Mouse (Mus musculus) heart, adult 2 months (tissue): ENCODE measurements around the gene Gm42688. TPM values are rescaled to one million over a fixed set of nuclear protein-coding genes. Genes with fewer than 3 reads are reported as not detected.
A peak's percentile ranks its signal among the peaks of the same experiment; 100 is the strongest.

Source experiments
- DNase-seq, 2 experiments: peaks; one replicate each; pipeline ENCODE4 v3.0.0; 2021
- H3K27ac ChIP-seq: fragments of 200-600 bp; 2 replicates; pipeline ENCODE4 v1.8.1; 2022
- H3K27me3 ChIP-seq: fragments of 200-500 bp; 2 replicates; pipeline ENCODE4 v1.6.1; 2012; ENCODE audit warnings: mild to moderate bottlenecking, low read length, inconsistent platforms, mixed read lengths; ENCODE audit not compliant: control insufficient read depth, insufficient read depth
- H3K36me3 ChIP-seq: fragments of 200-500 bp; 2 replicates; pipeline ENCODE4 v1.6.1; 2012; ENCODE audit warnings: low read length, inconsistent platforms; ENCODE audit not compliant: control insufficient read depth, insufficient read depth
- H3K4me1 ChIP-seq: fragments of 200-500 bp; 2 replicates; pipeline ENCODE4 v1.6.1; 2011; ENCODE audit warnings: low read length; ENCODE audit not compliant: control insufficient read depth, insufficient read depth
- H3K4me3 ChIP-seq: fragments of 200-600 bp; 2 replicates; pipeline ENCODE4 v1.8.1; 2022
- H3K79me2 ChIP-seq: fragments of 200-500 bp; replicated peaks from 2 replicates; pipeline ENCODE4 v1.6.1; 2012; ENCODE audit warnings: mild to moderate bottlenecking, inconsistent platforms, low read length, moderate library complexity, mixed read lengths; ENCODE audit not compliant: control insufficient read depth, insufficient read depth
- H3K9ac ChIP-seq: fragments of 200-500 bp; 2 replicates; pipeline ENCODE4 v1.6.1; 2012; ENCODE audit warnings: low read depth, mild to moderate bottlenecking, control low read depth, inconsistent platforms, low read length, mixed read lengths
- CTCF ChIP-seq: fragments of 200-600 bp; IDR thresholded peaks from 2 replicates; pipeline ENCODE4 v1.8.1; 2022; ENCODE audit warnings: antibody characterized with exemption, mild to moderate bottlenecking, moderate library complexity
- EP300 ChIP-seq: fragments of 200-500 bp; IDR thresholded peaks from 2 replicates; pipeline ENCODE4 v1.6.1; 2011; ENCODE audit warnings: low read depth, low read length, control low read depth; ENCODE audit not compliant: insufficient read depth
- POLR2A ChIP-seq: fragments of 200-500 bp; IDR thresholded peaks from 2 replicates; pipeline ENCODE4 v1.6.1; 2011; ENCODE audit warnings: mild to moderate bottlenecking, low read depth, low read length, control low read depth; ENCODE audit not compliant: insufficient read depth
- WGBS: fragments of 180-500 bp; shearing (Covaris S2); methylation state at CpG from one replicate; pipeline ENCODE4 v1.1.7; 2018; 5-methylcytosine and 5-hydroxymethylcytosine counted together
- intact Hi-C: fragments of 180-260 bp; cut with DNase I; formaldehyde crosslinking; loops from one replicate; pipeline ENCODE4 v1.15.1; 2025
- polyA plus RNA-seq: library from polyadenylated mRNA; depleted of rRNA; stranded (reverse); fragments of >200 nt; gene quantifications from 2 replicates; pipeline ENCODE4 v1.2.3, GENCODE M21; 2012
- total RNA-seq, 2 experiments: library from RNA; stranded (reverse); gene quantifications; 2 replicates each; pipeline ENCODE4 v1.2.3; 2021

Gene Gm42688
- total and polyA plus RNA-seq, 3 experiments: 0.80 to 1.6 (median 0.94) TPM

DNA sequence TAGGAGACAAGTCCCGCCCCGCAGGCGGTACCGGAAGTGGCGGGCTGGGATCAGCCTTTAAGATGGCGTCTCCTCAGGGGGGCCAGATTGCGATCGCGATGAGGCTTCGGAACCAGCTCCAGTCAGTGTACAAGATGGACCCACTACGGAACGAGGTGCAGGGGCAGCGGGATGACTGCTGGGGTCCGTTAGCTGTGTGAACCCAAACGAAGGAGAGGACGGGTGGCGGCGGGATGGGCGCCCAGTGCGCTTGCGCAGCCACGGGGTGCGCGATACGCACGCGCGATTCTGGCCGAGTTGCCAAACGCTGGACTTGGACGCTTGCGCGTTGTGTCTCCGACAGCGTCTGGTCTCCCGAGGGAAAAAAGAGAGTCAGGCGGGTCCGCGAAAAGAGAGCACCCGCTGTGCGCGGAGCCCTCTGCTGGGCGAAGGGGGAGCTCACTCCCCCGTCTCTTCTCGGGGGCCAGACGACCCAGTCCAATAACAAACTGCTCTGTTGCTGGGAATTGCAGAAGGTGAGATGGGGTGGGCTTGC lies 23.0 kb upstream of the Gm42688 start:
- under 1% methylated on average over 46 of the region's 46 CpGs for WGBS
- intact Hi-C loops: loop anchor here (1.0 kb wide), 1 partner anchor 82 kb away; no protein-coding TSS in a partner anchor

DNA sequence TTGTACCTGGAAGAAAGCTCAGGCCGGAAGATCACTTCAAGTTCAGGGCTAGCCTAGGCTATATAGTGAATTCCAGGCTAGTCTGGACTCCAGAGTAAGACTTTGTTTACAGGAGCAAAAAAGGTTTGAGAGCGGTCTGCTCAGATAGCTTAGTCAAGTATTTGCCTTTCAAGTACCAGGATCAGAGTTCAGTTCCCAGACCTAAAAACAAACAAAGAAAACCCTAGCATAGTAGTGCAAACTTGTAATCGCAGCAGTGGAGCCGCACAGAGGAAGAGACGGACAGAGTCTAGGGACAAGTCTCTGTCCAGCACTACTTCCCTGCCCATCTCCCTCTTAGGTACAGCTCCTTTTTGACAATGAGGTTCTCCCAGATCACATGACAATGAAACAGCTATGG lies 21.2 kb upstream of the Gm42688 start:
- H3K4me1 ChIP-seq: peaks cover 4% of the 10 kb centered on the region
- intact Hi-C loops: no loop called here
- H3K4me3 ChIP-seq: no peak overlapping the region
- no peaks in the 10 kb centered on the region for H3K79me2 ChIP-seq
- no peaks in the 10 kb centered on the region for H3K36me3 ChIP-seq
- WGBS: 96% methylated on average over 5 of the region's 5 CpGs
- TF ChIP-seq CTCF (no peak), EP300 (no peak), POLR2A (no peak)
- H3K27me3 ChIP-seq: no peaks in the 10 kb centered on the region; the same call in 1 of the 2 replicates
- no peak overlapping the region for H3K27ac ChIP-seq
- no peak for DNase-seq
- H3K9ac ChIP-seq: no peak overlapping the region

More for the DNA sequence above, 23.0 kb upstream of the Gm42688 start:
- Histone ChIP-seq H3K4me3 (peak overlapping the region; percentile 98), H3K27me3 (no peaks in the 10 kb centered on the region; the same call in 1 of the 2 replicates), H3K9ac (peak overlapping the region; percentile 91), H3K4me1 (peaks cover 4% of the 10 kb centered on the region), H3K27ac (peak overlapping the region; percentile 99), H3K36me3 (no peaks in the 10 kb centered on the region), H3K79me2 (no peaks in the 10 kb centered on the region)
- peak; percentile 99 to 100 for DNase-seq
- TF ChIP-seq EP300 (peak; percentile 49; the same call in 1 of the 2 replicates), CTCF (peak; percentile 85), POLR2A (peak; percentile 52)

DNA sequence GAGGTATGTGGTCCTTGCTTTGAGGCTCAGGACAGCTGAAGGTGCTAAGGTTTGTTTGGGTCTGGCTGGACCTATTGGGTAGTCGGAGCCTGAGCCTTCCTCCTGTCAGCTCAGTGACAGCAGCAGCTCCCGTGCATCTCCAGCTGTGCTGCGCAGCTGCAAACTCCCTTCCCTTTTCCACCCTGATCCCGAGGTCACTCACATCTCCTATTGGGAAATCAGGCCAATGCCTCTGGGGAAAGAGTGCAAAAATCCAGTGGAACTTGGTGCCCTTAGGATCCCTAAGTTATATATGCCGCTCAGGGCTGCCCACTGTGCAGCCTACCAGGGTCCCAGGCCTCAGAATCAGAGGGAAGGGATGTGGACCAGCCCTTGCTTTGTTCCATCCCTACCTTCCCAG lies 17.9 kb upstream of the Gm42688 start:
- intact Hi-C loops: no loop called here
- H3K27me3 ChIP-seq: no peaks in the 10 kb centered on the region
- H3K27ac ChIP-seq: no peak overlapping the region
- TF ChIP-seq POLR2A: no peak
- TF ChIP-seq CTCF: no peak
- TF ChIP-seq EP300: no peak
- no peaks in the 10 kb centered on the region for H3K36me3 ChIP-seq
- H3K79me2 ChIP-seq: no peaks in the 10 kb centered on the region
- H3K9ac ChIP-seq: no peak overlapping the region
- 31% methylated on average over 5 of the region's 5 CpGs for WGBS
- DNase-seq: no peak
- peaks cover 4% of the 10 kb centered on the region for H3K4me1 ChIP-seq
- H3K4me3 ChIP-seq: no peak overlapping the region

DNA sequence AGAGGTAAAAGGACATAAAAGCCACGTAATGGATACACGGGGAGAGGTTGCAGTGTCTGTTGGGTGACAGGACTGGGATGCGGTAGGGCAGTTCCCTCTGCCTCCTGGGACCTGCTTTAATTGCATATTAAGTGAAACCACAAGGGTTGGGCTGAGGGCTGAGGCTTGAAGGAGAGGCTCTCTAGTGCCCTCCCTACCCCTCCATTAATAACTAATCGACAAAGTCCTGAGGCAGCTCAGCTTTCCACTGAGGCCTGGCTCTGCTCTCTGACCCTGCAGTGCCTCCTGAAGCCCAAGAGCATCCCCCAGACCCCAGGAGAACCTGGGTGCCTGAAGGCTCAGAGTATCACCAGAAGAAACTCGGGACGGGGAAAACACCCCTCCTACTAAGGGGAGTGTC lies 16.9 kb upstream of the Gm42688 start:
- H3K36me3 ChIP-seq: no peaks in the 10 kb centered on the region
- no peaks in the 10 kb centered on the region for H3K27me3 ChIP-seq
- no peak overlapping the region for H3K4me3 ChIP-seq
- TF ChIP-seq POLR2A (no peak), CTCF (no peak), EP300 (no peak)
- H3K27ac ChIP-seq: no peak overlapping the region
- no peak overlapping the region for H3K9ac ChIP-seq
- WGBS: 23% methylated on average over 6 of the region's 6 CpGs
- intact Hi-C loops: no loop called here
- H3K79me2 ChIP-seq: no peaks in the 10 kb centered on the region
- no peaks in the 10 kb centered on the region for H3K4me1 ChIP-seq
- DNase-seq: no peak

DNA sequence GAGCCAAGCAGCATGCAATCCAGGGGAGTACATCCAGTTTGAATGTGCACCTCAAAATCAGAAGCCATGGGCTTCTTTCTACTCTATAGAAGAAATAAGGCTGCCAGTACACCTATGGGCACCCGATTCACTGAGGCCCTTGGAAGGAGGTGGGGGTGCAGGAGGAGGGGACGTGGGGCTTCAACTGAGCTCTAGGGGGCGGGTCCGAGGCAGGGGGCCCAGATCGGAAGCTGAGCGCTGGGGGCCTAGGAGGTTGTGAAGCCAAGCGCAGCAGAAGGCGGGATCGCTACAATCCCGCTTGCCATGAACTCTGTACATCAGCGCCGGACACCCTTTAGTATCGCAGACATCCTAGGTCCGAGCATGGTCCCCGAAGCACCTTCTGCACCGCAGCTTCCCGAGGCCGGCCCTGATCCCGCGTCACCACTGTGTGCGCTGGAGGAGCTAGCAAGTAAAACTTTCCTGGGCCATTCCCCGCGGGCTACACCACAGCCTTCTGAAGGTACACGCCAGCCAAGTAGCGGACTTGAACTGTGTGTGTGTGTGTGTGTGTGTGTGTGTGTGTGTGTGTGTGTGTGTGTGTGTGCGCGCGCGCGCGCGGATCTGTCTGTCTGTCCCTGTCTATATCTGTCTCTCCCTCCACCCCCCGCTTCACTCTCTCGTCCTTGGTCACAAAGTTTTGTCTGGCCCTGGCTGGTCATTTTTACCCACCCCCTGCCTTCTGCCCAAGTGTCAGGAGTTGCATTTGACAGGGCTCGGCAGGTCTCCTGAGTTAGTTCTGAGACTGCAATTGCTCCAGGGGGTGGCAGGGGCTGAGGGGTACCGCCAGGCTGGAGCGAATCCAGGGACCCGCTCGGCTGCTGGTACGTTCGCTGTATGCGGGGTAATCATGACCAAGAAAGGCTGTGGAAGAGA lies 15.0 kb upstream of the Gm42688 start, which contains the start of gene Lbx2:
Gene Lbx2 (plus strand): TSS at position 247 of the 915 bp plus-strand sequence.
- Histone ChIP-seq H3K4me3 (peak within 1 kb of the TSS; percentile 64), H3K9ac (peak within 1 kb of the TSS; percentile 73), H3K36me3 (no peaks in the 10 kb centered on the region), H3K27me3 (no peaks in the 10 kb centered on the region), H3K4me1 (no peaks in the 10 kb centered on the region), H3K79me2 (no peaks in the 10 kb centered on the region), H3K27ac (peak within 1 kb of the TSS; percentile 76)
- intact Hi-C loops: no loop called here
- 14% methylated on average over 42 of the region's 42 CpGs for WGBS
- peak in 1 of 2 experiments; percentile 41 for DNase-seq
- TF ChIP-seq CTCF (no peak), POLR2A (no peak), EP300 (no peak)
